Mouse (Mus musculus) CD4-positive, CD25-positive, alpha-beta regulatory T cell, adult 2 months (primary cell): Measurements from ENCODE around the gene Tenm1.

Source experiments
- DNase-seq: peaks from one replicate; pipeline ENCODE4 v3.0.0-alpha.2; 2012; ENCODE audit warnings: low read depth, low spot score

The Tenm1 gene

DNA sequence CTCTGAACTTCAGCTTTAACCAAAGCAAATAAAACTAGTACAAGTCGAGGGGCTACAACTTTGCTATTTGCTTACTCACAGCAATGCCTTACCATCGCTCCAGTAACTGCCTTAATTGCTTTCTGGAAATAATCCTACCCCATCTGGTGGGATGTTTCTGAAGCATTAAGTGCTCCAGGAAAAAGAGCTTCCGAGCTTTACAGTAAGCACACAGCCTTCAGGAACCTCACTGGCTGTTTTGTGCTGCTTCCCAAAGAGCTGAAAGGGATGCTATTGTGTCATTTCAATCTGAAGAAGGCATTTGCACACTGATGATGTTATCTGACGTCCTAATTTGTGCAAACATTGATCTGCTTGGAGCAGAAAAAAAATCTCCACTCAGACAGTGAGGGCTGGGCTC is 647.4 kb downstream of the Tenm1 start:
- no peak for DNase-seq

- no peak for DNase-seq
Measured at GRCm38 (mm10) chrX:42718078-42718785, 710.7 kb downstream of the Tenm1 start.

GRCm38 (mm10) chrX:42700291-42700690 is 728.6 kb downstream of the Tenm1 start:
- DNase-seq, result no peak

DNA sequence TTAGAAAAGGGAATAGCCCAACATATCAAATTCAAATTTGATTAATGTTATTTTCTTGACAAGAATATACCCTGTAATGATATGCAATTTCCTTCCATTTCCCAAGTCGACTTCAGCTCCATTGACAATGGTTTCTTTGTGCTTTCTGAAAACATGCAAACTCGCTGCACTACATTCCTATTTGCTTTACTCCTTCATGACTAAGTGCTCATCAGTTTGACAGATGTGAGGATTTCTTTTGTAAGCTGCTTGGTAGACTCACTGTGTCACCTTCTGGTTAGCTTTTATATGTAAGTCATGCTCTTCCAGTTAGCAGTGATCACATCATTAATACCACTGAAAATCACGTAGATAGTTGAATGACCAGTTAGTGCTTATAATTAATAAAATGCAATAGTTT is 781.8 kb downstream of the Tenm1 start:
- DNase-seq, result no peak

DNA sequence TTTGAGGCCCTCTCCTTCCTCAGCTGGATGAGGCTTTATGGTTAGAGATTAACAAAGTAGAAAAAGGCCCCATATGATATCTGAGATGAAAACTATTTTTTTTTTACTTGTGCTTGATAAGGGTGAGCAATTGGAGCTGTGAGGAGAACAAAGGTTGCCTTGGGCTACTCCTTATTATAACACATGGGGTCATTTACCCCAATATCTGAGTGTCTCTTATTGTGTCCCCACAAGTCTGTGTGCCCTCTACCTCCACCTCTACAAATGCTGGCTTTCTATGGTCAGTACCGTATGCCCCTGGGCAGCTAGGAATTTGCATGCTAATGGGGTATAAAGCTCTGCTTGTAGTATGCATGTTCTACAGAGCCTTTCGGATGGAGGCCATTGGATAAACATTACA is 848.4 kb downstream of the Tenm1 start:
- no peak for DNase-seq

- DNase-seq, result no peak
Measured at GRCm38 (mm10) chrX:42558683-42559082, 870.2 kb downstream of the Tenm1 start.

GRCm38 (mm10) chrX:42557284-42557683 is 871.6 kb downstream of the Tenm1 start:
- peak; percentile 69 for DNase-seq

DNA sequence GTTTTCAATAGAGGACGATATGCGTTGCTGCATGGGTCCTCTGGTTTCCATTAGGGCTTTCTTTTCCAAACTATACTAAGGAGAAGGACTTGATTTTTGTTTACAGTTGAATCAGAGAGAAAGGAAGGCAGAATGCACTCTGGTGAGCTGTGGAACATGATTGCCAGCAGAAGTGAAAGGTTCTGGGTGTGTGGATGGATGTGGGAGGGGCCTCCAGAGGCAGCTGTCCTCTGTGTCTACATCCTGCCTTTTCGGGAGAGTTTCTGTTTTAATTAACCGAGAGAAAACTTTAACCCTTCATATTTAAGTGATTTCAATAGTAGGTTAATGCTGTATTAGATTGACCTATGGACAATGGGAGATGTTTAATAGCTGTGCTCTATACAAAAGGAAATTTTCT is 880.4 kb downstream of the Tenm1 start:
- DNase-seq, result peak; percentile 18

DNA sequence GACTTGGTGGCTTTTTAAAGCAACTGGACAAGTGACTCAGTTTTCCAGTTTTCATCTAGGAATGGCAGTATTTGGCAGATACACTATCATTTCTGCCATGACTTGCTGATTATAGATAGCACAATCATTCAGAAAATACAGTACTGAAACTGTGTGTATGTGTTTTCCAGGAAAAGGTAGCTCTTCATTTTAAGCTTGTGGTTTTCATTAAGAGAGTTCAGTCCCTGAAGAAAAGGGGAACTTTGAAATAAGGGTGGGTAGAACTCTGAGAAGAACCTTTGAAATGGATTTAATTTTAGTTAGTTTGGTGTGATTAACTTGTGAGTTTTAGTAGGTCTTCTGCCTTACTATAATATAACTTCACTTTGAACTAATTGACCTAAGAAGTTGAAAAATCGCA is 883.9 kb downstream of the Tenm1 start:
- no peak for DNase-seq

DNA sequence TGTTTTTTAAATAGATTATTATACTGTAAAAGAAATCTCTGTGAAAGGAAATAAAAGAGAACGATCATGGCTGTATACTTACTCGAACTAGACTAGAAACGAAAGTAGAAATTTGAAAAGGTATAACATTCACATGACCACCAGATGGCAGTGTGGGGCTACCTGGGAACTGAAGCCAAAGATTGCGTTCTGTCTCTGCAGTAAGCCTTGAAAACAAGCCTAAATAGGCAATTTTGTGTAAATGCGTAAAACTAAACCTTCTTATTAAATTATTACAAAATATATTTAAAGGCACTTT is 888.2 kb downstream of the Tenm1 start:
- peak; percentile 88 for DNase-seq

- DNase-seq, result peak; percentile 5
Measured at GRCm38 (mm10) chrX:42540030-42540755, 888.7 kb downstream of the Tenm1 start.

DNA sequence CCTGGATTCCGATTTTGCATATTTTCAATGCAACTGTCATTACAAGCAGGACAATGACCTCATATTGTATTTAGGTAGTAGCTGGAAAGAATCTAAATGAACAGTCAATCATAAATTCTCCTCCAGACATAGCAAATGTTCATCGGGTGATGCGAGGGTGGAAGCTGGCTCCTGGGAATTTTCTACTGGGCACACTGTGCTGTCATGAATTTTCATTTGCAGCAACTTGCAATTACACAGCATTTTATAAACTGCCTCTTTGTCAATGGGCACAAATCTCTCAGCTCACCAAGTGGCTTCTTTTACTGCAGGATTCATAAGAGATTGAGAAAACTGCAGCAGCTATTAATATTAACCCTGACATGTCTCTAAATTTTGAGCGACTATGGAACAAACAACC is 898.2 kb downstream of the Tenm1 start:
- DNase-seq, result no peak

DNA sequence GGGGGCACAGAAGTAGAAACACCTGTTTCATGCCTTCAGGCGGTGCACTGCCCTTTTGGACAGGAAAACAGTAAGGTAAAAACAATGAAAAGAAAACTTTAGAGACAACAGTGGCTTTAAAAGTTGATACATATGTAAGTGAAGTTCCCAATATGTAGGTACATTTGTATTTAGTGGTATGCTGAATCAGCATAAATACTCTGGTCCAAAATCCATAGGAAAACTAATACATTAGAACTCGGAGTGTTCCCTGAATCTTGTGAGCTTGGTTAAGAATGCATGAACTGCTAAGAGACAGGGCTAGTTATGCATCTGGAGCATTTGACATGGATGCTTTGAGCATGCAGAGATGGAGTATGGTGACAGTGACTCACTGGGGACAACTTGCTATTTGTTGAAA is 906.1 kb downstream of the Tenm1 start:
- no peak for DNase-seq

DNA sequence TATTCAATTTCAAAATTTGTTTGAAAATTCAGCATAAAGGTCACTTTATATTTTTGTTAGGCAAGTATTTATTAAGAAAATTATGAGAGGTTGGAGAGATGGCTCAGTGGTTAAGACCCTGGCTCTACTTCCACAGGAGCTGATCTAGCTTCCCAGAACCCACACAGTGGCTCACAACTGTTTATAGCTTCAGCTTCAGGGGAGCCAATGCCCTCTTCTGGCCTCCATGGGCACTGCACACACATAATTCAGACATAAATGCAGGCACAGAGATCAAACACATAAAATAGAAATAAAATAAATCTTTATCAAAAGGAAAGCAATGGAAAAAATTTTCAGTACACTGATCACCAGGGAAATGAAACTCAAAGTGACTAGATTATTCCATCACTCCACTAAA is 916.4 kb downstream of the Tenm1 start:
- DNase-seq, result peak; percentile 65

GRCm38 (mm10) chrX:42511105-42511504 is 917.8 kb downstream of the Tenm1 start:
- peak; percentile 50 for DNase-seq

DNA sequence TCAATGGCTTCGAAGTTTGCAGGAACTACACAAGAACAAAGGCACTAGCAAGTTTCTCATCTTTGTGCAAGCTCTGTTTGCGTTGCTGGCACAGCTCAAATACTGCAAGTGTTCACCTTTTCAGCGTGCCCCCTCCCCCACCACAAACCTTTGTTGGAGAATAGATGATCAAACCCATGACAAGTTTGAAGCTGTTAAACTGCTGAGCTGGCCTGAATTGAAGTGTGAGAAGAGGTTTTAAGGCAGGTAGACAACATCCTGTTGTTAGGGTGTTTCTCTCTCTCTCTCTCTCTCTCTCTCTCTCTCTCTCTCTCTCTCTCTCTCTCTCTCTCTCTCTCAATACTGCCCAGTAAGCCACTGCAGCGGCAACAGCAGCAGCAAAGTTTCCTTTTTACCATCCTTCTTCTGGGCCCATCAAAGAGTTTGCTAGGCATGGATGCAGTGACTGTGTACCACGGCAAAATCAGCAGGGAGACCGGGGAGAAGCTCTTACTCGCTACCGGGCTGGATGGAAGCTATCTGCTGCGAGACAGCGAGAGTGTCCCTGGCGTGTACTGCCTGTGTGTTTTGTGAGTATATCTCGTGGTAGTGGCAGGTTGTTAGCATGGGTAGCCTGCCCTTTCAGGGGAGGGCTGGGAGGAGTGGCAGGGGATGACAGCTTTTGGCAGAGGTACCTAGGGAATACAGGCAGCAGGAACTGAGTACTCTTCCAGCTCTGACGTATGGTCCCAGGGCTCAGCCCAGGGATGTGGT is 926.5 kb downstream of the Tenm1 start, which contains the start of gene Sh2d1a:
TSS of gene Sh2d1a (plus strand) at position 163 of the 753 bp plus-strand sequence.
- peak; percentile 70 for DNase-seq

DNA sequence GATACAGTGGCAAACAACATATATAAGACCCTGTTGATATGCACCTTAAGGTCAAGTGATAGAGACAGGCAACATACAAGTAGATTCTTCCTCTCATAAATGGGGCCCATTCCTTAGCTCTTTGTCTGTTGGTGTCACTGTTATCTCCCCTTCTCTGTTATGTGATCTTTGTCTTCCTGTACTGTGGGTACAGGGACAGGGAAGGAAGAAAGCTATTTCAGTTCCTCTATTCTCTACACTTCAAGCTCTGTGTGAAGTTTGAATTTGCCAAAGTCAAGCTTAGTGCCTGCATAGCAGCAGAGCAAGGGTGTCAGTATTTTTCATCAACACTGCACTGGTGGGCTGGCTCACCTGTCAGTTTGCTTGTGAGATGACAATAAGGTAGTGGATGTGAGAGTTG is 928.4 kb downstream of the Tenm1 start:
- peak; percentile 8 for DNase-seq

- no peak for DNase-seq
Measured at GRCm38 (mm10) chrX:42490336-42490735, 938.6 kb downstream of the Tenm1 start.

DNA sequence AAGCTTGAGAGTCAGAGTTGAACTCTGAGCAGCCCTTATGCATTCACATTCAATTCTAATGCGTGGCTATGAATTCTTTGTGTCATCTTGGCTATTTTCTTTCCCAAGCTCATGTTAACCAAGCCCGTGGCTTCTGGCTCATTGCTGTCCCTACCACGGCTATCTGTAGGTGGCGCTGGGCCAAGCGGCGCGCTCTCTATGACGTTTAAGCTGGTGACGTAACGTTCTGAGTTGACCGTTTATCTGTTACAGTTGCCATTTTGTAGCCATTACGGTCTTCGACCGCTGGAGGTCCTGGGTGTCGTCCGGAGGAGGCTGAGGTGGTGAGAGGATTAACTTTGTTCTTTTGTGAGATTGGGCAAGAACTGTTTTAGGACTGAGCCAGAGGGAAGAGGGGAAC is 939.5 kb downstream of the Tenm1 start, which contains the start of gene Tex13c2:
TSS of gene Tex13c2 (plus strand) at position 246 of the 400 bp plus-strand sequence.
- no peak for DNase-seq
